Mouse (Mus musculus): ENCODE measurements at regions not wholly inside any gene's neighbourhood (a gene's known extent, or its start where the extent isn't known, plus 50 kb on each side); places are given as distances from the start of the nearest gene placed in this dataset.
"Not testable (repeated sequence)": the region's sequence is repeated elsewhere in the genome, so short reads cannot be mapped to it uniquely, and the experiment has no call there.

- Histone ChIP-seq H3K36me3 (ENCODE audit: control insufficient read depth, insufficient read depth) (no peaks in the 10 kb centered on the region), H3K79me2 (ENCODE audit: control insufficient read depth, insufficient read depth) (no peaks in the 10 kb centered on the region), H3K27me3 (ENCODE audit: control insufficient read depth, insufficient read depth, insufficient read length) (no peaks in the 10 kb centered on the region), H3K4me2 (ENCODE audit: low read depth) (no peak overlapping the region), H3ac (ENCODE audit: control insufficient read depth, insufficient read length) (no peak overlapping the region), H3K4me3 (no peak overlapping the region)
- TF ChIP-seq MYOD1 (IDR thresholded peaks at IDR 0.05; ENCODE audit: control insufficient read depth in 1 of 3, insufficient read length in 2 of 3, low read depth in 2 of 3) (no peak), MAX (IDR thresholded peaks at IDR 0.05; ENCODE audit: low read depth) (no peak), POLR2AphosphoS2 (IDR thresholded peaks at IDR 0.05; ENCODE audit: insufficient read length, low read depth) (no peak), E2F4 (IDR thresholded peaks at IDR 0.05; ENCODE audit: insufficient read depth) (no peak), SRF (IDR thresholded peaks at IDR 0.05; ENCODE audit: control insufficient read depth, insufficient read length, low read depth) (no peak), TCF3 (IDR thresholded peaks at IDR 0.05; ENCODE audit: insufficient read length, low read depth) (no peak), CEBPB (IDR thresholded peaks at IDR 0.05; ENCODE audit: insufficient read depth, poor library complexity, severe bottlenecking) (no peak)
These were observed 488.2 kb upstream of the Stxbp6 start for GRCm38 (mm10) chr12:45562637-45563220.

- H3K4me2 ChIP-seq (ENCODE audit: low read depth) = no peak overlapping the region
- H3K4me3 ChIP-seq = no peak overlapping the region
- H3ac ChIP-seq (ENCODE audit: control insufficient read depth, insufficient read length) = no peak overlapping the region
- H3K36me3 ChIP-seq (ENCODE audit: control insufficient read depth, insufficient read depth) = no peaks in the 10 kb centered on the region
- TF ChIP-seq MYOG (IDR thresholded peaks at IDR 0.05; ENCODE audit: control insufficient read depth in 1 of 3, insufficient read depth in 1 of 3, insufficient read length in 2 of 3, low read depth in 2 of 3) (no peak), MYOD1 (IDR thresholded peaks at IDR 0.05; ENCODE audit: control insufficient read depth in 1 of 3, insufficient read length in 2 of 3, low read depth in 2 of 3) (no peak), E2F4 (IDR thresholded peaks at IDR 0.05; ENCODE audit: insufficient read depth) (no peak), TCF3 (IDR thresholded peaks at IDR 0.05; ENCODE audit: insufficient read length, low read depth) (no peak), SRF (IDR thresholded peaks at IDR 0.05; ENCODE audit: control insufficient read depth, insufficient read length, low read depth) (no peak), REST (IDR thresholded peaks at IDR 0.05; ENCODE audit: insufficient read depth, insufficient read length) (no peak), USF1 (IDR thresholded peaks at IDR 0.05; ENCODE audit: low read depth) (no peak), POLR2AphosphoS2 (IDR thresholded peaks at IDR 0.05; ENCODE audit: insufficient read length, low read depth) (no peak), TCF12 (IDR thresholded peaks at IDR 0.05; ENCODE audit: insufficient read depth, poor library complexity, severe bottlenecking) (no peak), POLR2A (IDR thresholded peaks at IDR 0.05; ENCODE audit: insufficient read length, low read depth) (no peak), CEBPB (IDR thresholded peaks at IDR 0.05; ENCODE audit: insufficient read depth, poor library complexity, severe bottlenecking) (no peak), MAX (IDR thresholded peaks at IDR 0.05; ENCODE audit: low read depth) (no peak)
- no peaks in the 10 kb centered on the region for H3K27me3 ChIP-seq (ENCODE audit: control insufficient read depth, insufficient read depth, insufficient read length)
- H3K79me2 ChIP-seq (ENCODE audit: control insufficient read depth, insufficient read depth) = no peaks in the 10 kb centered on the region
These were observed 487.4 kb upstream of the Stxbp6 start for GRCm38 (mm10) chr12:45561889-45562288.

- Histone ChIP-seq H3K4me3 (no peak overlapping the region), H3K36me3 (ENCODE audit: control insufficient read depth, insufficient read depth) (no peaks in the 10 kb centered on the region), H3K79me2 (ENCODE audit: control insufficient read depth, insufficient read depth) (no peaks in the 10 kb centered on the region), H3ac (ENCODE audit: control insufficient read depth, insufficient read length) (no peak overlapping the region), H3K4me2 (ENCODE audit: low read depth) (no peak overlapping the region), H3K27me3 (ENCODE audit: control insufficient read depth, insufficient read depth, insufficient read length) (no peaks in the 10 kb centered on the region)
- no peak for TF ChIP-seq CEBPB (IDR thresholded peaks at IDR 0.05; ENCODE audit: insufficient read depth, poor library complexity, severe bottlenecking)
- TF ChIP-seq MYOD1 (IDR thresholded peaks at IDR 0.05; ENCODE audit: control insufficient read depth in 1 of 3, insufficient read length in 2 of 3, low read depth in 2 of 3) = no peak
- no peak for TF ChIP-seq MYOG (IDR thresholded peaks at IDR 0.05; ENCODE audit: control insufficient read depth in 1 of 3, insufficient read depth in 1 of 3, insufficient read length in 2 of 3, low read depth in 2 of 3)
- no peak for TF ChIP-seq REST (IDR thresholded peaks at IDR 0.05; ENCODE audit: insufficient read depth, insufficient read length)
- TF ChIP-seq SRF (IDR thresholded peaks at IDR 0.05; ENCODE audit: control insufficient read depth, insufficient read length, low read depth) = no peak
- TF ChIP-seq TCF12 (IDR thresholded peaks at IDR 0.05; ENCODE audit: insufficient read depth, poor library complexity, severe bottlenecking) = no peak
- TF ChIP-seq POLR2A (IDR thresholded peaks at IDR 0.05; ENCODE audit: insufficient read length, low read depth) = no peak
- no peak for TF ChIP-seq MAX (IDR thresholded peaks at IDR 0.05; ENCODE audit: low read depth)
- no peak for TF ChIP-seq USF1 (IDR thresholded peaks at IDR 0.05; ENCODE audit: low read depth)
- no peak for TF ChIP-seq E2F4 (IDR thresholded peaks at IDR 0.05; ENCODE audit: insufficient read depth)
- no peak for TF ChIP-seq POLR2AphosphoS2 (IDR thresholded peaks at IDR 0.05; ENCODE audit: insufficient read length, low read depth)
- no peak for TF ChIP-seq TCF3 (IDR thresholded peaks at IDR 0.05; ENCODE audit: insufficient read length, low read depth)
These were observed 486.9 kb upstream of the Stxbp6 start for GRCm38 (mm10) chr12:45561362-45561761.

DNA sequence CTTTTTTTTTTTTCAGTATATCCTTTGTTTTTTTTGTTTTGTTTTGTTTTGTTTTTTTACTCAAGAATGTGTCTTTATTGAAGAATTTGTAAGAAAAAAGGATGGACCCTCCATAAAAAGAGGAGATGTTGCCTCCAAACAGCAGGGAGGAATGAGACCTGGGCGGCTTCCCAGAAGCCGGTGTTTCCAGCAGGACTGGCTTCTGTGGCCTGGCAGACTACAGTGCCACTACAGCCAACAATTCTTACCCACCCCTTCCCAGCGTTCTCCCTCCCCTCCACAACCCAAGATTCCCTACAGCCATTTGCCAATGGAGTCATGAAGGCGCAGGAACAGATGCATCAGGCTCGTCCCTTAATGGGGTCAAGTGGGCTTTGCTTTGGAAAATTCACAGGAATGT is 475.4 kb upstream of the Stxbp6 start:
- H3K4me3 ChIP-seq; H3K27me3 ChIP-seq (ENCODE audit: control insufficient read depth, insufficient read depth, insufficient read length); H3K36me3 ChIP-seq (ENCODE audit: control insufficient read depth, insufficient read depth); H3ac ChIP-seq (ENCODE audit: control insufficient read depth, insufficient read length); H3K79me2 ChIP-seq (ENCODE audit: control insufficient read depth, insufficient read depth); H3K4me2 ChIP-seq (ENCODE audit: low read depth): not testable (repeated sequence)

GRCm38 (mm10) chr12:45519554-45519953 is 445.0 kb upstream of the Stxbp6 start:
- TF ChIP-seq REST (IDR thresholded peaks at IDR 0.05; ENCODE audit: insufficient read depth, insufficient read length) (no peak), POLR2AphosphoS2 (IDR thresholded peaks at IDR 0.05; ENCODE audit: insufficient read length, low read depth) (no peak), MYOG (IDR thresholded peaks at IDR 0.05; ENCODE audit: control insufficient read depth in 1 of 3, insufficient read depth in 1 of 3, insufficient read length in 2 of 3, low read depth in 2 of 3) (no peak), CEBPB (IDR thresholded peaks at IDR 0.05; ENCODE audit: insufficient read depth, poor library complexity, severe bottlenecking) (no peak), E2F4 (IDR thresholded peaks at IDR 0.05; ENCODE audit: insufficient read depth) (no peak), MAX (IDR thresholded peaks at IDR 0.05; ENCODE audit: low read depth) (no peak), MYOD1 (IDR thresholded peaks at IDR 0.05; ENCODE audit: control insufficient read depth in 1 of 3, insufficient read length in 2 of 3, low read depth in 2 of 3) (no peak), TCF12 (IDR thresholded peaks at IDR 0.05; ENCODE audit: insufficient read depth, poor library complexity, severe bottlenecking) (no peak), USF1 (IDR thresholded peaks at IDR 0.05; ENCODE audit: low read depth) (no peak), POLR2A (IDR thresholded peaks at IDR 0.05; ENCODE audit: insufficient read length, low read depth) (no peak), SRF (IDR thresholded peaks at IDR 0.05; ENCODE audit: control insufficient read depth, insufficient read length, low read depth) (no peak), TCF3 (IDR thresholded peaks at IDR 0.05; ENCODE audit: insufficient read length, low read depth) (no peak)
- H3K4me2 ChIP-seq (ENCODE audit: low read depth) = no peak overlapping the region
- no peaks in the 10 kb centered on the region for H3K36me3 ChIP-seq (ENCODE audit: control insufficient read depth, insufficient read depth)
- no peaks in the 10 kb centered on the region for H3K79me2 ChIP-seq (ENCODE audit: control insufficient read depth, insufficient read depth)
- H3K27me3 ChIP-seq (ENCODE audit: control insufficient read depth, insufficient read depth, insufficient read length) = no peaks in the 10 kb centered on the region
- H3ac ChIP-seq (ENCODE audit: control insufficient read depth, insufficient read length) = no peak overlapping the region
- H3K4me3 ChIP-seq = no peak overlapping the region

Data from myocyte (in vitro differentiated cells).